Mouse (Mus musculus): ENCODE data around the gene Cyb561a3.
A peak's percentile ranks its signal among the peaks of the same experiment; 100 is the strongest.

Cyb561a3 gene

DNA sequence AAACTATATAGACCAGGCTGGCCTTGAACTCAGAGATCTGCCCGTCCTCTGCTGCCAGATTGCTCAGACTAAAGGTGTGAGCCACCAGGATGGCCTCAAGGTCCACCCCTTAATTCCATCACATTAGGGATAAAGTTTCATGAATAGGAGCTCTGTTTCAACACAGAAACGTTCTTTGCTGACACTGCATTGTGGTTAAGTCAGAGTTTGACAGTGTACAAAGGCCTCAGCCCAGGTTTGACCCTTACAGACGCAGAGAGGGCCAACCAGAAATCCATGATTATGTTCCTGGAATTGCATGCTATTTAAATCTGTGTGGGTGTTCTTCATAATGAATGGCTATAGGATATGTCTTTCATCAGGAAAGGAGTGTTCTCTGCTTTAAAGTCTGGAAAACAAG, 13.3 kb downstream of the Cyb561a3 start:
- no peak for DNase-seq (ENCODE audit: low spot score in 2 of 2)

DNA sequence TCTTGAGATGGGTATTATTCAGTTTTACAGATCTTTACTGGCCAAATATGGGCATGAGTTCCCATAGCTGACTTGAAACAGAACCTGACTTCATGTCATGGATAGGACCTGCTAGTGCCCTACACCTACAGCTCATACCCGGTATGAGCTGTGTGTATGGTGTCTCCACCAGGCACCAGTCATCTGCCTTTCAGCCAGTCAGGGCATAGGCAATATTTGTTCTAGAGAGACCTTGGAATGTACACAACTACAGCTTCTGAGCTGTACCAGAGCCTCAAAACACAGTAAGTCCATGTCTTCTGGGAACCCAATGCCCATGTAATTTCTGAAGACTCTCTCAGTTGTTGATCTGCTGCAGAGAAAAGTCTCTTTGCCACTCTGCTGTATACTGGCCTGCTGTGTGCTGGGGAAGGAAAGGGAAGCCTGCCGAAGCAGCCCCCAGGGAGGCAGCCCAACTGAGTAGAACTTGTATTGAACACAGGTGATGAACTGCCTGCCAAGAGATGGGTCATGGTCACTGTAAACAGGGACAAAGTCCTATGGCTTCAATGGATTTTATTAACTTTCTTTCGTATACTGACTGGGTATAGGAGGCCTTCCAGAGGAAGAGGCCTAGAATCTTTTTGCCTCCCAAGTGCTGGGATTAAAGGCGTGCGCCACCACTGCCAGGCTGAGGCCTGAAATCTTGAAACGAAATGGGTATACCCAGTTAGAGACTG, 14.8 kb downstream of the Cyb561a3 start:
- DNase-seq (ENCODE audit: low spot score in 2 of 2), result no peak

DNA sequence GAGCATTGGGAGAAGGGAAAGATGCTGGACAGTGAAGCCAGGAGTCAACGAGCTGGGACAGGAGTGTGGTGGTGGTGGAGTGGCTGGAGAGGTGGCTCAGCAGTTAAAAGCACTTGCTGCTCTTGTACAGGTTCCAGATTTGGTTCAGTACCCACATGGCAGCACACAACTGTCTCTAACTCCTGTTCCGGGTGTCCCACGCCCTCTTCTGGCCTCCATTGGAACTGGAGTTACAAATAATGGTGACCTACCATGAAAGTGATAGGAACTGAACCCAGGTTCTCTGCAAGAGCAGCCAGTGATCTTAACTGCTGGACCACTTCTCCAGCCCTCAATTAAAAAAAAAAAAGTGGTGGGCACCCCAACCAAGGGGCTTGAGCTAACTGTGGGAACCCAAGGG, 21.2 kb downstream of the Cyb561a3 start:
- DNase-seq (ENCODE audit: low spot score in 2 of 2), result no peak

DNA sequence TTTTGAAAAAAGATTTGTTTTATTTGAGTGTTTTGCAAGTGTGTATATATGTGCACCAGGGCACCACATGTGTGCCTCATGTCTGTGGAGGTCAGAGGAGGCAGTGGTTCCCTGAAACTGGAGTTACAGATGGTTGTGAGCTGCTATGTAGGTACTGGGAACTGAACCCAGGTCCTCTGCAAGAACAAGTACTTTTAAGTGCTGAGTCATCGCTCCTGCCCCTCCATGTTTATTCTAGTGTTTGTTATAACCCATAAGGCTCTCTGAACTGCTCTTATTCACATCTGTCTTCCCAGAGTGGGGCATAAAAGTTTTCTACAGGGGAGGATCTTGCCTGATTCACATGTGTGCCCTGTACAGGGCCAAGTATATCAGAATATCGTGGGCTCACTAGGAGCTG, 22.7 kb downstream of the Cyb561a3 start:
- DNase-seq (ENCODE audit: low spot score in 2 of 2), result no peak

DNA sequence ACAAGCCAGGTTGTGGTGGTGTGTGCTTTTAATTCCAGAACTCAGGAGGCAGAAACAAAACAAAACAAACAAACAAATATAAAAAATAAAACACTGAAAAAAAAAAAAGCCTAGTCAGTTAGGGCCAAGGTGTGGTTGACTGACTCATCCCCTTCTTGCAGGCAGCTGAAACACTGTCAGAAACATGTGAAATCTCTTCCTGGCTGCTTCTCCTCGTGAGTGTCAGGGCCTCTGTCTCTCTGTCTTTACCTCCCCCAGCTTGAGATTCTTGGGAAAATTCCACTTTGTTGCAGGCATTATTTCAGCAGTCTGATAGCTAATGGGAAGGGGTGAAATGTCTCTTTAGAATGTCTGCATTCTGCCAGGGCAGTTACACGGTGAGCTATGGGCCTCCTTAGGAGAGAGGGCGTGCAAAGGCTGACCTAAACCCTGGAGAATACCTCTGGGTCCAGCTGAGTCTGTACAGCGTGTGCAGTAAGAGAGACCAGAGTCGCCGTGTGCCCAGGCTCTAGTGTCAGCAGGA, 25.3 kb downstream of the Cyb561a3 start:
- no peak for DNase-seq (ENCODE audit: low spot score in 2 of 2)

DNA sequence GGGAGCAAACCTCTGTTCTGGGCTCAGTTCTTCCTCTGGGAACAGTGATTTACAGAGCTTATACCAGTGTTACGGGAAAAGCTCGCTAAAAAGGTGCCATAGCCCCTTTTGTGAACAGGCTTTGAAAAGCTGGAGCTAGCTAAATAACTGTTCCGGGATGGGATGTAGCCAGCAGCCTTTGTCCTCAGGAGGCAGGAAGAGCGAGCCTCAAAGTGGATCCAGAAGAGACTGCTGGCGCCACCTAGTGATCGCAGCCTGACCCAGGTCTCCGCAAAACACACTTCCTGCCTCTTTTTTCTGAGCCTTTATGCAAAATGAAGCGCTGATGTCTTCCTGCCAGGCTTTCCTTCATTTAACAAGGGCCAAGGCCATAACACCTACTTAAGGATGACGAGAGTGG, 25.8 kb downstream of the Cyb561a3 start:
- DNase-seq (ENCODE audit: low spot score in 2 of 2), result peak; percentile 76 to 82

DNA sequence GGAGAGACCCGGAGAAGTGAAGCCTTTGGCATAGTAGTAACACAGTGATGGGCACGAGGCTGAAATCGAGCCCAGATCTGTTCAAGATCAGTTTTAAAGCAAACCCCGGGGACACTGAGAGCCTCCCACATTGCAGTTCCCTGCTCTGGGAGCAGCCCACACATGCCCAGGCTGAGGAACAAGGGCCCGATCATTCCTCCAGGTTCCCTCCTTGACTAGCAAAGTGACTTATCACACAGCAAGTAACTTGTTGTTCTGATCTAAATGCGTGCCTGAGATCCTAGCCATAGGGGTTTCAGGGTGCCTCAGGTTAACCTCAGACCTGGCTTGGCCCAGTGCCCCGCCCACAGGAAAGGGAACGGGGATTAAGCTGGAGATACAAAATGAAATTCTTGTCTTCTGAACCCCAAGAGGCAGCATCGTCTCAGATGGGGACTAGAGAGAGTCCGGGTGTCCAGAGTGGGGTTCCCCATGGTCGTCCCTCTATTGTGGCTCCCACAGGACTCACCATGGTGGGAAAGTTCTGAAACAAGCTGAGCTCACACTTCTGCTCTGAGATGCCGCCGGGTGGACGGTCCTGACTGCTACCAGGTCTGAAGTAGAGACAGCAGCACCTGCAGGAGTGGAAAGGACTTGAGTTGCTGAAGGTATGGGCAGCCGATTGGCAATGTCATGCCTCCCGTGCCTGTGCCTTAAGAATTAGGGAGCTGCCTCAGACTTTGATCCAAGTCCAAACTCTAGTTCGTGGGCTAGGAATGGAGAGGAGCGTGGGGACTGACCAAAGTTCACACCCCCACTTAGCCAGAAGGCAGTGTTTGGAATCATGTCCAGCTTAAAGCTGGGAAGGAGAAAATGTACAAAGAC, 26.9 kb downstream of the Cyb561a3 start:
- no peak for DNase-seq (ENCODE audit: low spot score in 2 of 2)

DNA sequence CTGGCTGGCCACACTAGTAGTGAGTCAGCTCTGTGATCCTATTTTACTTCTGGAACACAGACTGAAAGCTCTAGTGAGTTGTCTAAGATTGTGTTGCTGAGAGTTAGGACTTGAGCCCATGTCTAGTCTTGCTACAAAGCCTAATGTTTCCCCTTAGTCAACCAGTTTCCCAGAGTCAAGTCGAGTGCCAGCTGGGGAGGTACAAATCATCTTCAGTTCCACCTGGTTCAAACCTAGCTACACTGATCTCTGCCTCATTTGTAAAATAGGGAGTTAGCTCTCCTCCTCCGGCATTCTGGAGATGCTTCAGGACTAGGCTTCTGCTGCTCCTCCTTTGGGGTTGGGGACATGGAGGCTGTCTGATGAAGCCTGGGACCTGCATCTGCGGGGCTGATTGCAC, 27.6 kb downstream of the Cyb561a3 start:
- DNase-seq (ENCODE audit: low spot score in 2 of 2), result no peak

DNA sequence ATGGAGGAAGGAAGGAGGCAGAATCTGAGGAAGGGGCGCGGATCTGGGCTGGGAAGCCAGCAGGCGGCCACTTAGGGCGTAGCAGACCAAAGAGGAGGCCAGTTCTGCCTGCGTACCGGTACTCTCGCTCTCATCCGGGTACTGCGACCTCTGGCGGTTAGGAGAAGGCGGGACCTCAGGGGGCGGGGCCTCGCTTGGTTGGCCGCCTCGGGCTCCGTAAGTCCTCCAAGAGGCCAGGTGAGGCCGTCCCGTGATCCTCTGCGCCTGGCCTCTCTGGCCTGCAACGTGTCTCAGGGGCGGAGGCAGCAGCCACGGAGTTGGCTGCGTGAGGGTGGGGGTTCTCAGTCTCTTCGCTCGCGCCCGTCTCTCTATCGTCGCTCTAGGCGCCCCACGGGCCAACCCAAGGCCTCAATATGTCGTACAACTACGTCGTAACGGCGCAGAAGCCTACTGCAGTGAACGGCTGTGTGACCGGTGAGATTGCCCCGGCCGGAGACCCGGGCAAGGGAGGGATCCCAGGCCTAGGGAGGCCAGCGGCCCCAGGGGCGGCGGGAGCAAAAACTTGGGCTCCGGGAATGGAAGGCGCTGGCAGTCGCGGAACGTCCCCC, 28.4 kb downstream of the Cyb561a3 start, which contains the start of the genes Ddb1 and Tkfc:
Gene Ddb1 (plus strand): TSS at position 35 of the 608 bp plus-strand sequence.
Gene Tkfc (minus strand): TSS at position 362 of the 608 bp plus-strand sequence.
- peak; percentile 99 for DNase-seq (ENCODE audit: low spot score in 2 of 2)

DNA sequence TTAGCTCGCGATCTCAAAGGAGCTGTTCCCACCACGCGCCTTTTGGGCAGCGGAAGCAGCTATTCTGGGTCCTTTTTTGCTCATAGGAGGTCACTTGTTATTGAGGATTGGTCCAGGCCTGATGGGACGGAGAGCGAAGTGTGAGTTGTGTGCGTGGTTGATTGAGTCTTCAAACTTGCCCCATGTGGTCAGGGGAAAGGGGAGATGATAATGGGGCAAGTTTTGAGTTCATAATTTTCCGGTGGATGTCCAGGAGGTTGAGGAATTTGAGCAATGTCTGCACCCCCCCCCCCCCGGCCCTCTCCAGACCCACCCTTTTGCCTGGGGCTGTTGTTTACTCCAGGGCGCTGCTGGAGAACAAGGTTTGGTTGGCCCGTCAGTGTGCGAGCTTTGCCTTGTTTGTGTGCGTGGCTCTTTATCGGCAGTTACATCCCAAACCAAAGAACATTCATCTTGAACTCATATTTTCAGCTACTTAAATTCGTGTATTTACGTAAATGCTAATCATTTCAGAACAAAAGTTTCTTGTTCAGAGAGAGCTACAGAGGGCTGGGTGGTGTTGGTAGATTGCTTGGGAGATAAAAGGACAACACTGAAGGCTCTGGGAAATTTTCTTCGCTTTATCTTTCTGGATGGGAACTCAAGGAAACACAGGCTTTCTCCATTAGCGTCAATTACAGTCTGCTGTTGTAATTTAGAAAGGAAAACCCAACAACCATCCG, 29.1 kb downstream of the Cyb561a3 start:
- no peak for DNase-seq (ENCODE audit: low spot score in 2 of 2)

DNA sequence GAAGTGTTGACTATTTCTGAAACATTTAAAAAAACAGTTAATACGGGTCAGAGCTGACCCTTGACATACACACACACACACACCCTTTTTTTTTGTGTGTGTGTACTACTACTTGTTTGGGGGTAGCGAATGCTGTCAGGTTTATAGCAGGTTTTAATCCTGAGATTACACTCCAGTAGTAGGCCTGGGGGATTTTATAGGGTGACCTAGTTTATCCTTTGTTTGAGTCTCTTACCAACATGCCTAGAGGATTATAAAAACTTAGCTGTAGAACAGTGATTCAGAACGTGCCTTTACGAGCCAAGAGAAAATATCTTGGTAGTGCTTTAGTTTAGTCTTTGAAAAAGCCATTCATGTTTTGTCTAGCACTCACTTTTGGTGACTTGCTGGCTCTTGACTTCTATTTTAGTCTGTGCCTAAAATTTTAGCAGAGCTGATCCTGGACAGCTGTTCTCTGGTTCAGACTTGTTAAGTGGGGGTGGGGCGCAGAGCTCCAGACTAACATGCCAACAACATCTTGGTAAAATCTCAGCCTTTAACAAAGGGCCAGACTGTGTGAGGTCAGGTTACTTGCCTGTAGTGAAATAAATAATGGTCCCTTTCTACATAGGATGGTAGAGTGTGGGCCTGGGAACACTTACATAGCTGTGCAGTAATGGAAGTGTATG, 31.7 kb downstream of the Cyb561a3 start:
- DNase-seq (ENCODE audit: low spot score in 2 of 2), result no peak

DNA sequence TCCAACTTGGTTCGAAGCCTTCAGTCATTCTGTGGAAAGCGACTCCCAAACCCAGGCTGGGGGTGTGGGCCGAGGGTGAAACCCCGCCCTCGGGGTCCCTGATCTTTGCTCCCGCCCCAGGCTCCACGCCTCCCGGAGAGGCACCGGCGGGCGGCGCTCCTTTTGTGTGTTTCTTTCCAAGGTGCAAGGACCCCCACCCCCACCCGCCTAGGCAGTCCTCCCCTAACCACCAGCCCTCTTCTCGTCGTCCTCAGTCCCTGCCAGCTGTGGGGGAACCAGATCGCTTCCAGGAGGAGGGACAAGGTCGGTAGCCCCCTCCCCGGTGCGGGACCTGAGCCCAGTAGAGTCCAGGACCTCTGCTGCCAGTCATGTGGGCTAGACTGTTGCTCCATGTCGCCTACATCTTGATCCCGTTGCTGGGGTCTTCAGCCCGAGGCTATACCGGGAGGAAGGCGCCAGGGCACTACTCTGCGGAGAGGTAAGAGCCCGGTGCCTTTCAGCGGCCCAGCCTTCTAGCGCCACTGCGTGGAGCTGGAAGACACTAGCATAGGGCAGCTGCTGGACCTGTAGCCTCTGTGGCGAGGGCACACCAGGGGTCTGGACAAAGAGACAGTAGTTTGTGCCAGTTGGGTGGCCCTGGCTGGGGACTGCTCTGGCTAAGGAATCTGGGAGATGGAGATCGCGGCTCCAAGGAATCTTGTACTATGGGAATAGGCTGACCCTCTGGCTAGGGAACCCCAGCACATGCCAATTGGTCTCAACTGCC, 57.3 kb downstream of the Cyb561a3 start, which contains the start of gene Vwce:
Gene Vwce (plus strand): TSS at position 108 of the 766 bp plus-strand sequence.
- peak in 1 of 2 experiments; percentile 39 for DNase-seq (ENCODE audit: low spot score in 2 of 2)

DNA sequence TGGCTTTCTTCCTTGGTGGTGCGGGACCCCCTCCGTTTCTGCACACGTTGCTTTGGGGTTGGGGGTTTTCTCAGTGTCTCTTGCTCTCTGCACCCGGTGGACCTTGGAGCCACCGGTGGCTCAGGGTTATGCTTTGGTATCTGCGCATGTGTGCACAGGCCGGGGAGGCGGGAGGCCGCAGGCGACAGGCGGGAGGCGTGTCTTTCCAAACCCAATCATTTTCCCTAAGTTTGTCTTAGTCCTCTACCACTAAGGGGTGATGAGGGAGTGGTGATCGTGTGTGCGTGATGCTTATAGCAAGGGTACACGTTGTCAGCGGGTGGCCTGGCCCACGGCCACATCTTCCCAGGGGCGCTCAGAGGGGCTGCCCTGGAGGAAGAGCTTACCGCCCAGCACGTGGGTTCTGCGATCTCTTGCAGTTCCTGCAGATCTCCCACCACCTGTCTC, 57.9 kb downstream of the Cyb561a3 start:
- peak; percentile 52 to 55 for DNase-seq (ENCODE audit: low spot score in 2 of 2)

DNA sequence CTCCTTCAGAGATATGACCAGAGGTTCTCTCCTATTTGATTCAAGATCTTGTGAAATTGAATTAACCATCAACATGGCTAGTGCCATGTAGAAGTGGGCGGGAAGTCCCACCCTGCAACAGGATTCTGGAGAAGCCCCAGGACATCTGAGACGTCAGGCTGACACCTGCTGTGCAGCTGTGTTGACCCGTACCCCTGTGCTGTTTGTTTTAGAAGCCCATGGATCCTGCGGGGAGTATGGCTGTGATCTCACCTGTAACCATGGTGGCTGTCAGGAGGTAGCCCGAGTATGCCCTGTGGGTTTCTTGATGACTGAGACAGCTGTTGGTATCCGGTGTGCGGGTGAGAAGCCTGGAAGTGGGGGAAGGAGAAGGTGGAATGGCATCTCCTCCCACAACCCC, 60.9 kb downstream of the Cyb561a3 start:
- no peak for DNase-seq (ENCODE audit: low spot score in 2 of 2)

DNA sequence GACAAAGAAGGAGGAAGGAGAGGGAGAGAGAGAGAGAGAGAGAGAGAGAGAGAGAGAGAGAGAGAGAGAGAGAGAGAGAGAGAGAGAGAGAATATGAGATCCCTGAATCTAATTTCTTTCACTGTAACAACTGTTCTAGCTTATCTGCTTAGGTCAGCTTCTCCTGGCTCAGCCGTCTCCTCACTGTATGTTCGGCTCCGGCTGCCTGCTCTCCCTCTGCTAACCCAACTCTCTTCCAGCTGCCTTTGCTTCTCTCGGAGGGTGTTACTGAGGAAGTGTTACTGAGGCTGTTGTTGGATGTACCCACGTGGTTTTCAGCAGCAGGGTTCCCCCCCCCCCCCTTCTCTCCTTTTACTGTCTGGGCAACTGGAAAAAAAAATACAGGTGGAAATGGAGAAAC, 63.1 kb downstream of the Cyb561a3 start:
- no peak for DNase-seq (ENCODE audit: low spot score in 2 of 2)

DNA sequence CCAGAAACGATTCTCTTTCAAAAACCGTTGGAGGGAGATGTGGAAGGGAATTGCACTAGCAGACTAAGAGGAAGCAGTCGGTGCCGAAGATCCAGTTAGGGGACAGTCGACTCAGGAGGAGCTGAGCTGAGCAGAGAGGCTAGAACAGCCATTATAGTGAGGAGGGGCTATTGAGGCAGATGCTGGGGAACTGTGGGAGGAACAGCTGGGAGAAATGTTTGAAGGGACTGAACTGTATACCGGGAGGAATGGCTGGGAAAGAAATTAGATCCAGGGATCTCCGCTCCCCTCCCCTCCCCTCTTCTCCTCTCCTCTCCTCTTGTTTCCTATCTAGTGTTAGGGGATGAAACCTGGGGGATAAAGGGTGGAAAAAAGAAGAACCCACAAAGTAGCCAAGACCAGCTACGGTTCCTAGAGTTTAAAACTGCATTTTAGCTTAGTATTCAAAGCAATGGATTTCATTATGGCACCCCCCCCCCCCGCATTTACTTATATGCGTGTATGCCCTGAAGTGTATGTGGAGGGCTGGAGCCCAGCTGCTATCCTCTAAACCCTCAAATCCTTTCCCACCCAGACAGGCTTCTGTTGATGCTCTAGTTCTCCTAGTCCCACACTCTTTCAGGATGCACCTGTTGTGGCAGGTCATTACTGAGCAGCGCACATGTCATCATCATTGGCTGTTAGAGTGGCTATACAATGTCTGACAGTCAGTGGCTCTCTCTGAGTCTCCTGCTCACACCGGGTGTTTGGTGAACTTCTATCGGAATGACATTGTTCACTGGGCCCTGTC, 63.8 kb downstream of the Cyb561a3 start:
- no peak for DNase-seq (ENCODE audit: low spot score in 2 of 2)

Measured in frontal cortex, postnatal 10 days (tissue).